Mouse (Mus musculus): ENCODE data around the gene Pacsin1. TPM values are rescaled to one million over a fixed set of nuclear protein-coding genes. Genes with fewer than 3 reads are reported as not detected.
"Not testable (repeated sequence)": the region's sequence is repeated elsewhere in the genome, so short reads cannot be mapped to it uniquely, and the experiment has no call there.

Gene Pacsin1
- polyA plus RNA-seq, 1 experiment from 2014 or later = 1.5 TPM

DNA sequence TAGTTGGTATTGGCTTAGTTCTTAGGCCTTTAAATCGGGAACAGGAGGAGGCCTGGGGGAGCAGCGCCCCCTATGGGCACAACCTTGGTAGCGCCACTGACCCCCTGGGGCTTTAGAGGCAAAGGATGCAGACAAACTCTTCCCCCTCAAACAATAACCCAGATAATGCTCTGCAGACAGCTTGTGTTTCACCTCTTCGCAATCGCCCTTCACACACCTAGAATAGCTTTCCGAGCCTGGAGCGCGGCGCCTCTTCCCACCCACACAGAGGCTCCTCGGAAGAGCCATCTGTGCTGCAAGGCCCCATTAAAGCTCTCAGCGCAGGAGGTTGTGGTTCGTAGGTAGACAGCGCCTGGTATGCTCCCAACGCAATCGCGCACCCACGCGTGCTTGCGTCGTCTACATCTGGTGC, 16.4 kb upstream of the Pacsin1 start:
- H3K4me2 ChIP-seq = no peak overlapping the region
- no peak for ATAC-seq (replicated peaks; ENCODE audit: low FRiP score)
- H3K9ac ChIP-seq = no peak overlapping the region
- no peaks in the 10 kb centered on the region for H3K9me3 ChIP-seq (replicated peaks)
- H3K27ac ChIP-seq = no peak overlapping the region
- H3K27me3 ChIP-seq = no peaks in the 10 kb centered on the region
- 84% methylated on average over 20 of the region's 20 CpGs for WGBS
- H3K36me3 ChIP-seq = peaks cover 1% of the 10 kb centered on the region; the same call in 1 of the 2 replicates
- peaks cover 34% of the 10 kb centered on the region for H3K4me1 ChIP-seq
- H3K4me3 ChIP-seq (replicated peaks) = no peak overlapping the region

GRCm38 (mm10) chr17:27639851-27640250, 15.5 kb upstream of the Pacsin1 start:
- H3K4me2 ChIP-seq; H3K27ac ChIP-seq; H3K9ac ChIP-seq; H3K36me3 ChIP-seq; ATAC-seq (replicated peaks; ENCODE audit: low FRiP score); H3K27me3 ChIP-seq; H3K4me3 ChIP-seq (replicated peaks); H3K9me3 ChIP-seq (replicated peaks): not testable (repeated sequence)
- H3K4me1 ChIP-seq = peaks cover 29% of the 10 kb centered on the region
- WGBS = 88% methylated on average over 6 of the region's 6 CpGs

GRCm38 (mm10) chr17:27642491-27643062, 12.7 kb upstream of the Pacsin1 start:
- Histone ChIP-seq H3K4me2 (peak overlapping the region; percentile 39), H3K4me1 (peaks cover 12% of the 10 kb centered on the region), H3K27me3 (no peaks in the 10 kb centered on the region), H3K27ac (peak overlapping the region; percentile 37), H3K36me3 (no peaks in the 10 kb centered on the region), H3K9me3 (replicated peaks) (no peaks in the 10 kb centered on the region), H3K9ac (no peak overlapping the region), H3K4me3 (replicated peaks) (no peak overlapping the region)
- peak; percentile 80 for ATAC-seq (replicated peaks; ENCODE audit: low FRiP score)
- WGBS = 4% methylated on average over 12 of the region's 12 CpGs

GRCm38 (mm10) chr17:27643101-27643500, 12.2 kb upstream of the Pacsin1 start:
- WGBS = 22% methylated on average over 6 of the region's 6 CpGs

GRCm38 (mm10) chr17:27643756-27644155, 11.6 kb upstream of the Pacsin1 start:
- Histone ChIP-seq H3K9ac (no peak overlapping the region), H3K4me2 (no peak overlapping the region), H3K9me3 (replicated peaks) (no peaks in the 10 kb centered on the region), H3K4me1 (peaks cover 11% of the 10 kb centered on the region), H3K27me3 (no peaks in the 10 kb centered on the region), H3K4me3 (replicated peaks) (no peak overlapping the region), H3K36me3 (no peaks in the 10 kb centered on the region), H3K27ac (no peak overlapping the region)
- WGBS = 87% methylated on average over 9 of the region's 9 CpGs
- ATAC-seq (replicated peaks; ENCODE audit: low FRiP score) = no peak

More at GRCm38 (mm10) chr17:27643101-27643500, 12.2 kb upstream of the Pacsin1 start:
- no peak for ATAC-seq (replicated peaks; ENCODE audit: low FRiP score)
- Histone ChIP-seq H3K4me2 (peak overlapping the region; percentile 39), H3K36me3 (no peaks in the 10 kb centered on the region), H3K4me3 (replicated peaks) (no peak overlapping the region), H3K27ac (peak overlapping the region; percentile 37), H3K9ac (no peak overlapping the region), H3K4me1 (peaks cover 11% of the 10 kb centered on the region), H3K27me3 (no peaks in the 10 kb centered on the region), H3K9me3 (replicated peaks) (no peaks in the 10 kb centered on the region)

DNA sequence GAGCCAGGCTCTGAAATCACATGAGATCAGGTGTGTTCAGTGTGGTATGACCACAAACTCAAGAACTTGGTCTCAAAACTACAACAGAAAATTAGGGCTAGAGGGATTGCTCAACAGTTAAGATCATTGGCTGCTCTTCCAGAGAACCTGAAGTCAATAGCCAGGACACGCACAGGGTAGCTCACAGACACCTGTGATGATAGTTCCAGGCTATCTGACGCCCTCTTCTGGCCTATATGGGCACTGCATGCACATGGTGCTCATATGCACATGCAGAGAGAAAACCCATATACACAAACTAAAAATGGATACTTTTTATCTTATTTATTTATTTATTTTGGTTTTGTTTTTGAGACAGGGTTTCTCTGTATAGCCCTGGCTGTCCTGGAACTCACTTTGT, 10.7 kb upstream of the Pacsin1 start:
- H3K9ac ChIP-seq = no peak overlapping the region
- no peaks in the 10 kb centered on the region for H3K9me3 ChIP-seq (replicated peaks)
- WGBS = 51% methylated on average over 2 of the region's 2 CpGs
- no peak overlapping the region for H3K4me3 ChIP-seq (replicated peaks)
- H3K36me3 ChIP-seq = no peaks in the 10 kb centered on the region
- H3K4me1 ChIP-seq = peaks cover 11% of the 10 kb centered on the region
- H3K27ac ChIP-seq = no peak overlapping the region
- no peaks in the 10 kb centered on the region for H3K27me3 ChIP-seq
- ATAC-seq (replicated peaks; ENCODE audit: low FRiP score) = no peak
- H3K4me2 ChIP-seq = no peak overlapping the region

- Histone ChIP-seq H3K27me3 (0 out of 2 replicates have a peak, but pooled peaks cover 3% of the 10 kb centered on the region), H3K27ac (no peak overlapping the region), H3K4me1 (peaks cover 11% of the 10 kb centered on the region), H3K9ac (no peak overlapping the region), H3K4me3 (replicated peaks) (no peak overlapping the region), H3K9me3 (replicated peaks) (no peaks in the 10 kb centered on the region), H3K36me3 (no peaks in the 10 kb centered on the region), H3K4me2 (no peak overlapping the region)
- ATAC-seq (replicated peaks; ENCODE audit: low FRiP score) = no peak
- 39% methylated on average over 7 of the region's 7 CpGs for WGBS
These were observed 9.5 kb upstream of the Pacsin1 start for GRCm38 (mm10) chr17:27645807-27646206.

DNA sequence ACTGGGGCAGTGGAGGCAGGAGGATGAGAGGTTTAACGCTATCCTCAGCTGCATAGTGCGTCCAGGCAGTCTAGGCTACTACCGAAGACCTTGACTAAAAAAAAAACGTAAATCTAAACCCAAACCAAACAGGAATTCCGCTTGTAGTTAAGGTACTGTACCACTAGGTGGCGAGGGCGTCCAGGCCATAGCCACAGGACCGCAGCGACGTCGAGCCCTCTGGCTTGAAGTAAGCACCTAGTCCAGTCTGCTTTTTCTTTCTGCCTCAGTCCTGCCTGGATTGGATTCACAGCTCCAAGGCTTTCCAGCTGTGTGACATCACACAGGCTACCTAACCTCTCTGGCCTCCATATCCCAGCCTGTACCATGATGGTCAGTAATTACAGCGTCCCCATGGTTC, 5.1 kb upstream of the Pacsin1 start:
- WGBS = 10% methylated on average over 12 of the region's 12 CpGs
- no peak overlapping the region for H3K27ac ChIP-seq
- H3K4me3 ChIP-seq (replicated peaks) = no peak overlapping the region
- peaks cover 4% of the 10 kb centered on the region for H3K4me1 ChIP-seq
- H3K4me2 ChIP-seq = no peak overlapping the region
- H3K36me3 ChIP-seq = no peaks in the 10 kb centered on the region
- H3K9ac ChIP-seq = no peak overlapping the region
- peaks cover 25% of the 10 kb centered on the region for H3K27me3 ChIP-seq
- no peak for ATAC-seq (replicated peaks; ENCODE audit: low FRiP score)
- H3K9me3 ChIP-seq (replicated peaks) = no peaks in the 10 kb centered on the region

GRCm38 (mm10) chr17:27650586-27650985, 4.7 kb upstream of the Pacsin1 start:
- no peak overlapping the region for H3K4me2 ChIP-seq
- H3K9ac ChIP-seq = no peak overlapping the region
- peaks cover 30% of the 10 kb centered on the region for H3K27me3 ChIP-seq
- no peaks in the 10 kb centered on the region for H3K36me3 ChIP-seq
- 67% methylated on average over 13 of the region's 13 CpGs for WGBS
- H3K4me3 ChIP-seq (replicated peaks) = no peak overlapping the region
- no peaks in the 10 kb centered on the region for H3K9me3 ChIP-seq (replicated peaks)
- ATAC-seq (replicated peaks; ENCODE audit: low FRiP score) = no peak
- no peak overlapping the region for H3K27ac ChIP-seq
- peaks cover 9% of the 10 kb centered on the region for H3K4me1 ChIP-seq

GRCm38 (mm10) chr17:27652046-27652790, 3.1 kb upstream of the Pacsin1 start:
- Histone ChIP-seq H3K27me3 (peaks cover 46% of the 10 kb centered on the region), H3K4me2 (no peak overlapping the region), H3K9me3 (replicated peaks) (no peaks in the 10 kb centered on the region), H3K27ac (no peak overlapping the region), H3K36me3 (no peaks in the 10 kb centered on the region), H3K4me3 (replicated peaks) (no peak overlapping the region), H3K4me1 (peaks cover 19% of the 10 kb centered on the region), H3K9ac (no peak overlapping the region)
- WGBS = 84% methylated on average over 23 of the region's 23 CpGs
- no peak for ATAC-seq (replicated peaks; ENCODE audit: low FRiP score)

DNA sequence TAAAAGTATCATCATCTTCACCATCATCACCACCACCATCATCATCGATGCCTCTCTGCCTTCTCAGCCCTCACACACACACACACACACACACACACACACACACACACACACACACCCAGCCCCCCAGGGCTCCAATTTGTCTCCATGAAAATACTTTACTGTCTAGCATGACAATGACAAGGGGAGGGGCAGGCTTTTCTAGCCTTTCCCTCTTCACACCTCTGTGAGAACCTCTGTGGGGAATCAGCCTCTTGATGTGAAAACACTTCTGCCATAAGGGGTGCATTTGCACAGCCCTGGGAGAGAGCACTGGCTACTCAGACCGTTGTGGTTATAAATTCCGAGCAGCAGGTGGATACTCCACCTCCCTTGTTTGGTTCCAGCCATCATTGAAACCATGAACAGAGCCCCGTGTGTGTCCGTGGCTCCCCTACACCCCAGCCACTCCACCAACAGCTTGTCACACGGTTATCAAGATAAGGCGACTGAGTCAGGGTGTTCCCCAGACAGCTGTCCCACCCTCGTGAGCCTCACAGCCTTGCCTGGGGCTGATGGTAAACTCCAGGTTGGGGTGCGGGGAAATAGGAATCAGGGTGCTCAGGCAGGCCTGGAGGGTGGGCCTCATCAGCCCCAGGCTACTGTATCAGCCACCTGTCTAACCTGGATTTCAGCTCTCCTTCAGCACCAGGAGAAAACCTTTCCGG, 1.9 kb upstream of the Pacsin1 start:
- Histone ChIP-seq H3K36me3 (no peaks in the 10 kb centered on the region), H3K4me2 (no peak overlapping the region), H3K27ac (no peak overlapping the region), H3K9ac (no peak overlapping the region), H3K27me3 (peaks cover 51% of the 10 kb centered on the region), H3K4me1 (peaks cover 19% of the 10 kb centered on the region), H3K4me3 (replicated peaks) (no peak overlapping the region), H3K9me3 (replicated peaks) (no peaks in the 10 kb centered on the region)
- no peak for ATAC-seq (replicated peaks; ENCODE audit: low FRiP score)
- WGBS = 48% methylated on average over 10 of the region's 10 CpGs

DNA sequence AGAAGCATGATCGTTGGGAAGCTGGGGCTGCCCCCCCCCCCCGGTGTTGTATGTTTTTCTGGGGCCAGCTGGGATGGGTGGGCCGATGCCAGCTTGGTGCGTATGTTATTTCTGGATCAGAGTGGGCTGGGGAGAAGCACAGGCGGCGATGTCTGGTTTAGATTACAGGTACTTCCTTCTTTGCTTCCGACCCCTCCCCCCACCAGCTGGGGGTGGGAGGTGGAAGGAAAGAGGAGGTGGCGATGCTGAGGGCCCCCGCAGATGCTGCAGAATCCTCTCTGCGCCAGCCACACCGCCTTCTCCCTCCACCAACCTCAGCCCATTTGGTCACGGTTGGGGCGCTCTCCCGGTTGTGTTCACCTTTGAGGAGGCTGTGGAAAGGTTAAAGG, 696 bp downstream of the Pacsin1 start:
- WGBS = 3% methylated on average over 14 of the region's 14 CpGs
- Histone ChIP-seq H3K4me2 (peak overlapping the region; percentile 90), H3K9me3 (replicated peaks) (no peaks in the 10 kb centered on the region), H3K27ac (no peak overlapping the region), H3K36me3 (no peaks in the 10 kb centered on the region), H3K4me3 (replicated peaks) (peak overlapping the region; percentile 51), H3K9ac (peak overlapping the region; percentile 35; the same call in 1 of the 2 replicates), H3K4me1 (peaks cover 19% of the 10 kb centered on the region), H3K27me3 (peaks cover 46% of the 10 kb centered on the region)
- ATAC-seq (replicated peaks; ENCODE audit: low FRiP score) = no peak
